Mouse (Mus musculus) stomach, postnatal 0 days (tissue): ENCODE data around the gene Anxa2. TPM values are rescaled to one million over a fixed set of nuclear protein-coding genes. Genes with fewer than 3 reads are reported as not detected.
A peak's percentile ranks its signal among the peaks of the same experiment; 100 is the strongest.

Experiments
- ATAC-seq: fragments of 200-750 bp; cut with Nextera tagmentation; 2 replicates; pipeline ENCODE4 v1.8.0; 2017; ENCODE audit not compliant: low FRiP score, low TSS enrichment
- DNase-seq: peaks from one replicate; pipeline ENCODE4 v3.0.0-alpha.2; 2016; ENCODE audit warnings: low spot score
- H3K27ac ChIP-seq: fragments of 300-500 bp; sonication (generic); replicated peaks from 2 replicates; pipeline ENCODE4 v1.5.1; 2014; ENCODE audit warnings: mild to moderate bottlenecking, control low read depth
- H3K27me3 ChIP-seq: fragments of 300-500 bp; sonication (generic); 2 replicates; pipeline ENCODE4 v1.6.1; 2014; ENCODE audit warnings: low read length; ENCODE audit not compliant: control insufficient read depth, insufficient read depth
- H3K36me3 ChIP-seq: fragments of 300-500 bp; sonication (generic); 2 replicates; pipeline ENCODE4 v1.6.1; 2014; ENCODE audit warnings: low read length, mixed read lengths; ENCODE audit not compliant: control insufficient read depth, insufficient read depth
- H3K4me1 ChIP-seq: fragments of 300-500 bp; sonication (generic); replicated peaks from 2 replicates; pipeline ENCODE4 v1.6.1; 2014; ENCODE audit warnings: antibody characterized with exemption; ENCODE audit not compliant: control insufficient read depth, insufficient read depth
- H3K4me2 ChIP-seq: fragments of 300-500 bp; sonication (generic); replicated peaks from 2 replicates; pipeline ENCODE4 v1.6.1; 2014; ENCODE audit warnings: low read depth, mild to moderate bottlenecking, control low read depth, moderate library complexity
- H3K4me3 ChIP-seq: fragments of 300-500 bp; sonication (generic); 2 replicates; pipeline ENCODE4 v1.5.1; 2014; ENCODE audit warnings: low read depth, low read length, control low read depth
- H3K9ac ChIP-seq: fragments of 300-500 bp; sonication (generic); 2 replicates; pipeline ENCODE4 v1.6.1; 2014; ENCODE audit warnings: mild to moderate bottlenecking, low read length, control low read depth, mixed read lengths
- H3K9me3 ChIP-seq: fragments of 300-500 bp; sonication (generic); 2 replicates; pipeline ENCODE4 v1.6.1; 2016; ENCODE audit warnings: low read length; ENCODE audit not compliant: control insufficient read depth
- CTCF ChIP-seq: IDR thresholded peaks from 2 replicates; pipeline ENCODE4 v1.5.1; 2016; ENCODE audit warnings: antibody characterized with exemption, low read depth, mild to moderate bottlenecking, moderate library complexity
- EP300 ChIP-seq: optimal IDR thresholded peaks from 2 replicates; pipeline ENCODE3; 2016; ENCODE audit warnings: antibody characterized with exemption
- WGBS: fragments of 180-500 bp; shearing (Covaris S2); extraction: QIAGEN DNeasy Blood & Tissue Kit; methylation state at CpG from one replicate; pipeline ENCODE4 v1.1.7; 2014; 5-methylcytosine and 5-hydroxymethylcytosine counted together
- polyA plus RNA-seq: library from polyadenylated mRNA; unstranded; fragments of >200 nt; fragmentation: Nextera tagmentation; extraction: Ambion mirVana; gene quantifications from 2 replicates; pipeline ENCODE4 v1.2.1, GENCODE M21; 2015

Gene Anxa2
- 634 and 654 TPM in 2 replicates for polyA plus RNA-seq

- peak within 1 kb of the TSS; percentile 98 for H3K27ac ChIP-seq
- peaks cover 21% of the 10 kb centered on the region for H3K4me1 ChIP-seq
- DNase-seq (peak; percentile 97), ATAC-seq (peak; percentile 88)
- WGBS = 2% methylated on average over 37 of the region's 37 CpGs
- peak within 1 kb of the TSS; percentile 94 for H3K9ac ChIP-seq
- no peaks in the 10 kb centered on the region for H3K9me3 ChIP-seq
- H3K36me3 ChIP-seq = no peaks in the 10 kb centered on the region
- TF ChIP-seq EP300 (peak; percentile 73), CTCF (no peak)
- peak within 1 kb of the TSS; percentile 90 for H3K4me3 ChIP-seq
- peak within 1 kb of the TSS; percentile 67 for H3K4me2 ChIP-seq
- no peaks in the 10 kb centered on the region for H3K27me3 ChIP-seq
Observed at GRCm38 (mm10) chr9:69453066-69453900, at the start of gene Anxa2. Gene Anxa2 (plus strand): TSS chr9:69453620.

GRCm38 (mm10) chr9:69404671-69405070, 48.7 kb upstream of the Anxa2 start:
- Histone ChIP-seq H3K36me3 (no peaks in the 10 kb centered on the region), H3K4me3 (no peak overlapping the region), H3K9me3 (no peaks in the 10 kb centered on the region), H3K27me3 (no peaks in the 10 kb centered on the region), H3K27ac (no peak overlapping the region), H3K4me2 (no peak overlapping the region), H3K4me1 (no peaks in the 10 kb centered on the region), H3K9ac (no peak overlapping the region)
- DNase-seq (no peak), ATAC-seq (no peak)
- TF ChIP-seq EP300 = no peak
- 81% methylated on average over 6 of the region's 6 CpGs for WGBS

- Histone ChIP-seq H3K4me1 (no peaks in the 10 kb centered on the region), H3K36me3 (peaks cover 10% of the 10 kb centered on the region), H3K9ac (no peak overlapping the region), H3K9me3 (no peaks in the 10 kb centered on the region), H3K27me3 (no peaks in the 10 kb centered on the region), H3K27ac (no peak overlapping the region), H3K4me3 (no peak overlapping the region), H3K4me2 (no peak overlapping the region)
- ATAC-seq (no peak), DNase-seq (no peak)
- 91% methylated on average over 1 of the region's 1 CpGs for WGBS
- TF ChIP-seq CTCF (peak; percentile 84), EP300 (no peak)
Observed at GRCm38 (mm10) chr9:69419476-69419875, 33.9 kb upstream of the Anxa2 start.

DNA sequence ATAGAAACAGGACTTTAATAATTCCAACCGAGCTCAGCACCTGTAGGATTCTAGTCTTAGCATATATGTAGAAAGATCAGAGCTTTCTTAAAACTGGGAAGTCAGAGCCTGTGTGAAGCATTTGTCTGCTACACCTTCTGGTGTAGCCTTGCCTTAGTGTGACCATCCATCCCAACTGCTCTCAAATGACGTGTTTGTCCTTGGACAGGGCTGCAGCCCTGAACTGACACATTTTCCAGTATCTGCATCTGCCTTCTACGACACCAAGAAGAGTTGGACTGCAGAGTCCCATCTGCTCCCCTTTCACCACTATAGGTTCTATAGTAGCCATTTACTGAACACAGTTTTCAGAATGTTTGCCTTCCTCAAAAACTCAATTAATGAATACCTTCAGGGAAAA, 22.9 kb upstream of the Anxa2 start:
- 88% methylated on average over 3 of the region's 3 CpGs for WGBS
- H3K27me3 ChIP-seq = no peaks in the 10 kb centered on the region
- ATAC-seq = no peak

GRCm38 (mm10) chr9:69431863-69432555, 21.4 kb upstream of the Anxa2 start:
- Histone ChIP-seq H3K27me3 (no peaks in the 10 kb centered on the region), H3K9me3 (no peaks in the 10 kb centered on the region), H3K4me2 (no peak overlapping the region), H3K9ac (no peak overlapping the region), H3K27ac (no peak overlapping the region), H3K36me3 (peaks cover 11% of the 10 kb centered on the region; the same call in 1 of the 2 replicates), H3K4me3 (no peak overlapping the region), H3K4me1 (no peaks in the 10 kb centered on the region)
- no peak for TF ChIP-seq EP300
- TF ChIP-seq CTCF = no peak
- ATAC-seq = 0 out of 2 replicates have a peak, but pooled peaks have one; percentile 59
- 43% methylated on average over 6 of the region's 6 CpGs for WGBS
- DNase-seq = no peak

More for the DNA sequence above, 22.9 kb upstream of the Anxa2 start:
- Histone ChIP-seq H3K36me3 (peaks cover 11% of the 10 kb centered on the region; the same call in 1 of the 2 replicates), H3K9me3 (no peaks in the 10 kb centered on the region), H3K4me2 (no peak overlapping the region), H3K9ac (no peak overlapping the region), H3K4me3 (no peak overlapping the region), H3K27ac (no peak overlapping the region), H3K4me1 (no peaks in the 10 kb centered on the region)
- no peak for DNase-seq
- TF ChIP-seq EP300 (no peak), CTCF (no peak)
